Mouse (Mus musculus): ENCODE results near the gene Ttc30b.

- TF ChIP-seq POLR2A (IDR thresholded peaks at IDR 0.05; ENCODE audit: insufficient read depth, low read depth, low read length) = no peak
- TF ChIP-seq CTCF (IDR thresholded peaks at IDR 0.05) = no peak
- no peak for TF ChIP-seq EP300 (IDR thresholded peaks at IDR 0.05; ENCODE audit: insufficient read depth, low read depth, low read length)
Measured at GRCm38 (mm10) chr2:75959183-75959849, 20.9 kb upstream of the Ttc30b start.
